Mouse (Mus musculus): Measurements from ENCODE around the gene Gm20481. TPM values are rescaled to one million over a fixed set of nuclear protein-coding genes. Genes with fewer than 3 reads are reported as not detected.

The Gm20481 gene
- total RNA-seq, 2 experiments from 2014 or later, result not detected

Other genes starting within 250 kb of the Gm20481 start
- gene C4b, start 226.0 kb upstream of the Gm20481 start, total RNA-seq (2021), result 100 to 1,000 TPM; 105 to 151 TPM
- gene Cyp21a1, start 165.4 kb upstream of the Gm20481 start, total RNA-seq (2021), result 1,000 to 10,000 TPM; 3,967 to 4,457 TPM
- 10 to 100 TPM; 49.1 to 49.5 TPM for gene Stk19, start 133.0 kb upstream of the Gm20481 start, total RNA-seq (2021)
- gene Dxo, start 132.9 kb upstream of the Gm20481 start, total RNA-seq (2021), result 10 to 100 TPM; 72.5 to 73.2 TPM
- 10 to 100 TPM; 70.9 to 80.2 TPM for gene Skiv2l, start 119.7 kb upstream of the Gm20481 start, total RNA-seq (2021)
- gene Nelfe, start 119.5 kb upstream of the Gm20481 start, total RNA-seq (2021), result 10 to 100 TPM; 58.2 to 60.6 TPM
- gene Cfb, start 107.4 kb upstream of the Gm20481 start, total RNA-seq (2021), result 100 to 1,000 TPM in 1 of 2 experiments, 10 to 100 TPM in 1; 18.7 to 137 TPM
- 10 to 100 TPM; 23.6 to 26.2 TPM for gene Zbtb12, start 90.4 kb upstream of the Gm20481 start, total RNA-seq (2021)
- not detected for gene Gm20547, start 87.9 kb upstream of the Gm20481 start, total RNA-seq (2021)
- 10 to 100 TPM; 39.5 to 50.3 TPM for gene C2, start 71.6 kb upstream of the Gm20481 start, total RNA-seq (2021)
- gene Ehmt2, start 71.4 kb upstream of the Gm20481 start, total RNA-seq (2021), result 100 to 1,000 TPM; 214 to 215 TPM
- gene Slc44a4, start 55.4 kb upstream of the Gm20481 start, total RNA-seq (2021), result 1 to 10 TPM in 1 of 2 experiments, under 1 TPM in 1; 0.93 to 3.8 TPM
- 10 to 100 TPM; 22.0 to 25.2 TPM for gene Neu1, start 38.7 kb upstream of the Gm20481 start, total RNA-seq (2021)
- gene Hspa1b, start 10.7 kb upstream of the Gm20481 start, total RNA-seq (2021), result 10 to 100 TPM; 26.9 to 33.2 TPM
- gene Hspa1a, start 2.2 kb downstream of the Gm20481 start, total RNA-seq (2021), result 10 to 100 TPM; 12.6 to 14.5 TPM
- 1 to 10 TPM in 1 of 2 experiments, under 1 TPM in 1; 0.39 to 1.3 TPM for gene Hspa1l, start 2.8 kb downstream of the Gm20481 start, total RNA-seq (2021)
- 10 to 100 TPM; 50.5 to 54.8 TPM for gene Lsm2, start 11.9 kb downstream of the Gm20481 start, total RNA-seq (2021)
- 10 to 100 TPM; 77.9 to 89.1 TPM for gene Vars, start 31.1 kb downstream of the Gm20481 start, total RNA-seq (2021)
- 1 to 10 TPM; 1.2 to 1.5 TPM for gene Vwa7, start 46.7 kb downstream of the Gm20481 start, total RNA-seq (2021)
- 1 to 10 TPM; 3.8 to 4.1 TPM for gene Sapcd1, start 58.1 kb downstream of the Gm20481 start, total RNA-seq (2021)
- 10 to 100 TPM in 1 of 2 experiments, 1 to 10 TPM in 1; 8.2 to 11.0 TPM for gene Msh5, start 76.8 kb downstream of the Gm20481 start, total RNA-seq (2021)
- 100 to 1,000 TPM; 137 to 146 TPM for gene Clic1, start 80.1 kb downstream of the Gm20481 start, total RNA-seq (2021)
- 10 to 100 TPM; 55.1 to 67.4 TPM for gene Ddah2, start 89.1 kb downstream of the Gm20481 start, total RNA-seq (2021)
- gene Ly6g6c, start 95.5 kb downstream of the Gm20481 start, total RNA-seq (2021), result under 1 TPM; 0.31 to 0.34 TPM
- under 1 TPM; 0.22 to 0.90 TPM for gene Mpig6b, start 96.3 kb downstream of the Gm20481 start, total RNA-seq (2021)
- not detected for gene Ly6g6e, start 107.0 kb downstream of the Gm20481 start, total RNA-seq (2021)
- gene Ly6g6d, start 108.2 kb downstream of the Gm20481 start, total RNA-seq (2021), result 1 to 10 TPM; 2.0 to 2.4 TPM
- gene Ly6g6f, start 115.7 kb downstream of the Gm20481 start, total RNA-seq (2021), result not detected
- 10 to 100 TPM; 92.8 to 96.8 TPM for gene Abhd16a, start 119.4 kb downstream of the Gm20481 start, total RNA-seq (2021)
- not detected for gene Ly6g5c, start 138.4 kb downstream of the Gm20481 start, total RNA-seq (2021)
- 1 to 10 TPM in 1 of 2 experiments, under 1 TPM in 1; 0.62 to 1.4 TPM for gene Ly6g5b, start 145.5 kb downstream of the Gm20481 start, total RNA-seq (2021)
- 10 to 100 TPM; 14.7 TPM for gene Gpank1, start 151.5 kb downstream of the Gm20481 start, total RNA-seq (2021)
- gene Csnk2b, start 152.1 kb downstream of the Gm20481 start, total RNA-seq (2021), result 100 to 1,000 TPM; 199 to 211 TPM
- gene D17H6S53E, start 156.5 kb downstream of the Gm20481 start, total RNA-seq (2021), result 10 to 100 TPM; 29.0 to 30.9 TPM
- 10 to 100 TPM in 1 of 2 experiments, 1 to 10 TPM in 1; 6.9 to 54.4 TPM for gene Apom, start 162.1 kb downstream of the Gm20481 start, total RNA-seq (2021)
- gene Bag6, start 165.3 kb downstream of the Gm20481 start, total RNA-seq (2021), result 100 to 1,000 TPM; 425 to 435 TPM
- 100 to 1,000 TPM; 264 to 295 TPM for gene Prrc2a, start 195.0 kb downstream of the Gm20481 start, total RNA-seq (2021)
- gene Aif1, start 206.2 kb downstream of the Gm20481 start, total RNA-seq (2021), result 10 to 100 TPM in 1 of 2 experiments, 1 to 10 TPM in 1; 9.8 to 10.6 TPM
- 10 to 100 TPM; 11.0 to 13.5 TPM for gene Lst1, start 218.5 kb downstream of the Gm20481 start, total RNA-seq (2021)
- gene Ltb, start 224.5 kb downstream of the Gm20481 start, total RNA-seq (2021), result 1 to 10 TPM; 6.6 to 9.3 TPM
- under 1 TPM; 0.42 to 0.76 TPM for gene Tnf, start 232.1 kb downstream of the Gm20481 start, total RNA-seq (2021)
- under 1 TPM; 0.73 to 0.78 TPM for gene Lta, start 235.4 kb downstream of the Gm20481 start, total RNA-seq (2021)